Mouse (Mus musculus) thymus, postnatal 14 days (tissue): ENCODE data around the gene Btbd18.

ENCODE experiments used
- DNase-seq: peaks from one replicate; pipeline ENCODE4 v3.0.0; 2021

Btbd18 gene

GRCm38 (mm10) chr2:84658806-84659205 is at the start of gene Btbd18:
Gene Btbd18 (plus strand): TSS chr2:84659079.
- no peak for DNase-seq

- no peak for DNase-seq
Observed at GRCm38 (mm10) chr2:84612764-84613163, 46.1 kb upstream of the Btbd18 start.

- peak; percentile 44 for DNase-seq
Observed at GRCm38 (mm10) chr2:84617637-84618515, 41.0 kb upstream of the Btbd18 start.

GRCm38 (mm10) chr2:84618914-84619313 is 40.0 kb upstream of the Btbd18 start:
- no peak for DNase-seq

GRCm38 (mm10) chr2:84619646-84620340 is 39.1 kb upstream of the Btbd18 start:
- DNase-seq: no peak

DNA sequence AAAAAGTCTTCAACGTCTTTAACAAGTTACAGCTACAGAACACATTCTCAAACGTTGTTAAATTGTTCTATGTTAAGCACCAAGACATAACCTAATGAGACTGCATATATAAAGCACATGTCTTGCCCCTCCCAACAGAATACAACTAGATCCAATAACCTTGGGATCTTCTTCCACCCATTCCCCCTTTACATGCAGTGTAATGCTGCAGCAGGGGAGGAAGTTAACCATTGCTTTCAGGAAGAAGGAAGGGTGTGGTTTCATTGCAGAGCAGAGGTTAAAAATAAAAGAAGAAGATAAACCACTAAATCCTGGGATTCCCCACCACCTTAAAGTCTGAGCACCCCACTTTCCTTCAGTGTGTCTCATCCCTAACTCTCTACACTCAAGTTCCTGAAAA is 36.2 kb upstream of the Btbd18 start:
- DNase-seq: no peak

DNA sequence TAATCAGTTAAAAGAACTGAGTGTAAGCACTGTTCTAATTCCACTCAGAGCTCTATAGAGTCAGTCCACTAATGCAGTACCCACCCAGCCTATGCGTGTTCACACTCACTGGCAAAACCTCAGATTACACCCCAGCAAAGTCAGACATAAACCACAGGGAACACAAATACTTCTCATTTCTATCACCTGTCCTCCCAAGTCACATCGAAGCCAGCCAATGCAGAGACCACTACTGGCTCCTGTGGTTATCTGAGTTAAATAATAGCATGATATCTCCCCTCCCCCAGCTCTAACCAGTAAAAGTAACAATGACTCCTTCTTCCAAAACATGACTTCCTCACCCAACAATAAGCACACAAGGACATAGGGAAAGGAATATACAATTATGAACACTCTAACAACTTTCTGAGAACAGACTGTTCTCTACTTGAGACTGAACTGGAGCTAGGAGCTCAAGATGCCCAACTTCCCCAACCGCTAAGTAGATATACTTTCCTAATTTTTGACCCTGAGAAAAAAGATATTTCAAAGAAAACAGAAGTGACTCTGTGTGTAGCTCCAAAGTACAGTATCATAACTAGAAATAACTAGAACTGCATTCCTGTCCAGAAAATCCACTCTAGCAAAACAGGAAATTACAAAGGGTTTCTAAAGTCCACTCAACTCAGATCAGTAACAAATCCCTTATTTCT is 35.3 kb upstream of the Btbd18 start:
- no peak for DNase-seq

DNA sequence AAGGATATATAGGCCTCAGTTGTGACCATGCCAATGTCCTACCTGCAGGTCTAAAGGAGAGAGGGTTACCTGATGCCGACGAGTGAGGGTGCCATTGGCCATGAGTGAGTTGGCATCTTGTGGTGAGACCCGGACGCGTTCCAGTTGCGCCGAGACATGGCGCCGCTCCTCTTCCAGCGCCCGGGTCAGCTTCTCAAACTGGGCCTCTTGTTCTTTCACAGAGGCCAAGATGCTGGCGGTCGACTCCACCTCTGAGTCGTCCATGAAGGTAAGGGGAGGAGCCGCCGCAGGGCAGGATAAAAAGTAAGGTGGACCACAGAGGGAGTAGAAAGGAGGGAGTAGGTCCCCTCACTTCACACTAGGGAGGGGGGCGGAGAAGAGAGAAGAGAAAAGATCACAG is 34.7 kb upstream of the Btbd18 start:
- no peak for DNase-seq

DNA sequence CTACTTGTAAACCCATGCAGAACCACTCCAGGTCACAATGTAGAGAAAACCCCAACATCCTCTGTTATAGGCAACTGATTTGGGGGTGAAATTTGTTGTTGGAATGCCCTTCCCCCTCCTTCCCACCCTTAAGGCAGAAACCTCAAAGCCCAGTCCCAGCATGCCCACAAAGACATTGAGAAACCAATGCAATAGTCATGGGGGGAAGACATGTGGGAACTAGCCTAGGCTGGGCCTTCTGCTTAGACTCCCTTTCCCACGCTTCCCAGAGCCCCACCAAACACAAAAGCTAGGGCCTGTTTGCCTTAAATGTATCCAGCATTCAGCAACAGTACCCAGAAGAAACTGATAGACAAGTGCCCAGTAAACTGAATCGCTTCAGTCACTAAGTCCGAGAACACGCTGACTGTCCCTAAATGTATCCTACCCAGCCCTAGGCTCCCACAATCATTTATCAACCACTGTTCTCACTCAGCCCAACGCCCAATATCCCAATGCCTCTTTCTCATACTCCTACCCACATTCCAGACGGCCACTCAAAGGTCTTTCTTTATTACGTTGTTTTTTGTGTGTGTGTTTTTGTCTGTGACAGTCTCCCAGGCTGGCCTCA is 32.4 kb upstream of the Btbd18 start:
- no peak for DNase-seq

GRCm38 (mm10) chr2:84627036-84627435 is 31.8 kb upstream of the Btbd18 start:
- no peak for DNase-seq

GRCm38 (mm10) chr2:84632001-84632400 is 26.9 kb upstream of the Btbd18 start:
- DNase-seq: no peak

DNA sequence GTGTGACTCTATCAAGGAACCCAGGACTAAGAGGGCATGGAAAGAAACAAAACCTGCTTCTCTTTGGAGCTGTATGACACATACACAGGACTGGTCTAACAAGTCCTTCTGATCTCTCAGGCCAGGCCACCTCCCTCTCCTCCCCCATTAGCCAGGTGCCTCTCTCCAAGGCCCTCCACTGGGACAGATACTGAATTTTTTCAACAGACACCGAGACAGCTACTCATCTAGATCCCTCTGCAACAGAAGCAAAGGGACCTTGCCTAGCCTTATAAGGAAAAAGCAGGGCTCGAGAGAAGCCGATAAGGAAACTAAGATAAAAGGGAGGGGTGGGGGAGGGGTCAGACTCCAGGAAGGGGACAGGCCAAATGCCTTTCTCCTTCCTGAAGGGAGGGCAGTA is 25.9 kb upstream of the Btbd18 start:
- DNase-seq: no peak

DNA sequence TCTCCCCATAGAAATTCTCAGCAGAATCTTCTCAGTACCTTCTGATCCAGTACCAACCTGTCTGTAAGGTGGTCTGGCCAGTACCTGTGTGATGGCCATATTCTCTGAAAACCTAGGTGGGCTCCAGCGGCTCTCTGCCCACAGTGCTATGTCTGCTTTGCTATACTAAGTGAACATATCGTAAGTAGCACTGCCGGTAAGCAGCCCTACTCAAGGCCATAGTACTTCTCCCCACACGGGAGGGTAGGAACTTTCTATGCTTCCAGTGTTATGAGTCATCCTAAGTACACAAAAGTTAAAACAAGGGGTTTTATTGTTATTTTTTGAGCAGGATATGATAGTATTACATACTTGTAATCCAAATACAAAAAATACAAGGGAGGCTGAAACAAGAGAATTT is 24.9 kb upstream of the Btbd18 start:
- no peak for DNase-seq

- DNase-seq: no peak
Observed at GRCm38 (mm10) chr2:84634934-84635482, 23.9 kb upstream of the Btbd18 start.

GRCm38 (mm10) chr2:84635611-84636010 is 23.3 kb upstream of the Btbd18 start:
- DNase-seq: no peak

DNA sequence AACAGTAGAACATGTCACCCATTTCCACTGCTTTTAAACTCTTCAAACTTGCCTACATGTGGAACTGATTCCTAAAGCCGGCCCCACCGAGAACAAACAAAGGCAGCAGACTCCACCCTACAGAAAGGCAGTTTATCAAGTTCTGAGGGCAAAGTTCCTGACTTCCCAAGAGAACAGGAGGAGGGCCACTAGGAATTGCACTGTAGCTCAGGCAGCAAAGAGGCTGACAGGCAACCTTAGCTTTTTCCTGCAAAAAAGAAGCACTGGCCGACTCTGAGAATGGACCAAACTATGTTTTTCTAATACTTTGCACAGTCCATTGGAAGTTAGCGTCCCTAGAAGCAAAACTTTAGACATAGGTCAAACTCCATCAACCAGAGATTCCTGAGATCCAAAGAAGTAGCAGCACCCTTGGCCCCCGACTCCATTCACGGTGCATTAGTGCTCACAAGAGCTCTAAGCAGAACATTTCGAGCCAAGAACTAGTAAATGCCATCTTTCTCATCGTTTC is 22.6 kb upstream of the Btbd18 start:
- DNase-seq: no peak

GRCm38 (mm10) chr2:84637452-84638165 is 21.3 kb upstream of the Btbd18 start:
- DNase-seq: no peak

DNA sequence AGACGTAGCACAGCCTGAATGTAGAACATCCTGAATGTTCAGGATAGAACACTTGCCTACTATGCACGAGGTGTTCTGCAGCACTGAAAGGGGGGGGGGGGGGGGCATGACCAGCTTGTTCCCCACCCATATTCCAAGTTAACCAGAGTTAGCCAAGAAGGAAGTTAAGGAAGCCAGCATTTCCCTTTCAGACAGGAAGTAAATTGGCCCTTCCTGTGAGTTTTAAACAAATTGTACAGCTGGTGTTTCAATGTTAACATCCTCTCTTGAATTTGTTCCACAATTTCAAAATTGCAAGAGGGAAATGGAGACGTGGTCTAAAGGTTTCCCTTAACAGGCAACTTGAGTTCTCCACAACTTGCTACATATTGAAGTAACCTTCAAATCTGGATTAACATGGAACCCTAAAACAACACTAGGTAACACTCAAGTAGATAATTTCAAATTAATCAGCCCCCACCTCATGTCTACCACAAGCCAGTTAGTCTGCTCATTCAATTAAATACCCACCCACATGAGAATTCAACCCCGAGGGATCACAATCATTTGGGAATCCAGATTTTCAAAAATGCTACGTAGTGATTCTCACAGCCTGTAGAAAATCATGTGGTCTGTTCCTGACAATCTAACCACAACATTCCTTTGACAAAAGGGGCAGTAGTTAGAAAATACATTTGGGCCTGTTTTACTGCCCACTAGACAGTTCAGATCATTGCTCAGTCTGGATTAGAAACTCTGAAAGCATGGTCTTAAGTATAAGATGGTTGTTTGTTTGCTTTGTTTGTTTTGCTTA is 20.3 kb upstream of the Btbd18 start:
- no peak for DNase-seq

- no peak for DNase-seq
Observed at GRCm38 (mm10) chr2:84640833-84641232, 18.0 kb upstream of the Btbd18 start.

- DNase-seq: no peak
Observed at GRCm38 (mm10) chr2:84646138-84646537, 12.7 kb upstream of the Btbd18 start.

DNA sequence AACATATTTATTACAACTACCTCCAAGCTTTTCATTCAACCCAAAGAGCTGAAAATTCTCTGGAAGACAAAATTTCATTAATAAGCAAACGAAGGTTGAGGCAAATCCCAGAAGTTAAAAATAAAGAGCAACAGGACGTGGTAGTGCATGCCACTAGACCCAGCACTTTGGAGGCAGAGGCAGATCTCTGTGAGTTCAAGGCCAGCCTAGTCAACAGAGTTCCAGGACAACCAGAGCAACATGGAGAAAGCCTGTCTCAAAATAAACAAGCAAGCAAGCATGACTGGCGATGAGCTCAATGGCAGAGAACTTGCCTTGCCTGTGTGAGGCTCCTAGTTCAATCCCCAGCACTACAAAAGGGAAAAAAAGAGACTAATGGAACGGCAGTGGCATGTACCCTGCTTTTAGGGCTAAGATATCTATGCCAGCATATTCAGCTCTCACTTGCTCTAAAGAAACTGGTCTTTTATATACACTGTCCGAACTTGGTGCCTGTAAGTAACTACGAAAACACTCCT is 11.8 kb upstream of the Btbd18 start:
- no peak for DNase-seq
